Mouse (Mus musculus): ENCODE measurements around the gene Far2. TPM values are rescaled to one million over a fixed set of nuclear protein-coding genes. Genes with fewer than 3 reads are reported as not detected.

Far2 gene
- polyA plus RNA-seq, 2 experiments: 0.68 to 2.3 TPM

DNA sequence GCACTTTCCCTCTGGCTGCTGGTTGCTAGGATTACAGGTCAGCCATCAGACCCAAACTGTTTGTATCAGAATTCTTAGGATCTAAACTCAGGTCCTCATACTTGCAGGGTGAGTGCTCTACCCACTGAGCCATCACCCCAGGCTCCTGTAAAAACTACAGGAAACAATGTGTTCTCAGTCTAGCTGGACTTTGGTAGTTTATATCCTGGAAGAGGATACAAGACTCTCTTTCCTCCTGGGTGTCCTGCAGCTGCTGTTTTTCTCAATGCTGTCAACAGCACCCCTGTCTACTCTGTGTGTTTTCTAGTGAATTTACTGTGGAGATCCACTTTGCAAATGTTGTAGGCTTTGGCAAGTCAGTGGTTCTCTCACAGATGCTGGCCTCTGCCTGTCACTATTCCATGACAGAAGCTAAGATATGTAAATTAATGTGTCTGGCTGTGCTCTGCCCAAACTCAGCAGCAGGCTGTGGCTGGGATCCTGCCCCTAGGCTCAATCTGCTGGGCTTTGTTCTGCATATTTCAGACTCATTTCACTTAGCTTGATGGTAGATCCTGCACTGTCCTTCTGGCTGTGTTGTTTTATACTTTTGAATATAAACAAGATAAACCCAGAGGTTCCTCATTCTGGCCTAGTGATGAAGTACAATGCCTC lies 27.3 kb downstream of the Far2 start:
- no peak for DNase-seq (ENCODE audit: low spot score)
- Histone ChIP-seq H3K9me3 (ENCODE audit: control insufficient read depth, low read length) (no peaks in the 10 kb centered on the region), H3K4me1 (ENCODE audit: control insufficient read depth, insufficient read depth, low read length) (no peaks in the 10 kb centered on the region), H3K4me2 (replicated peaks; ENCODE audit: low read depth, low read length, severe bottlenecking) (no peak overlapping the region), H3K27me3 (ENCODE audit: control insufficient read depth, insufficient read depth, low read length) (no peaks in the 10 kb centered on the region), H3K9ac (ENCODE audit: low read depth, low read length, severe bottlenecking) (no peak overlapping the region), H3K36me3 (ENCODE audit: control insufficient read depth, insufficient read depth, low read length) (no peaks in the 10 kb centered on the region), H3K4me3 (replicated peaks; ENCODE audit: low read length) (no peak overlapping the region), H3K27ac (replicated peaks; ENCODE audit: low read depth, low read length) (no peak overlapping the region)
- TF ChIP-seq POLR2A (IDR thresholded peaks at IDR 0.05; ENCODE audit: borderline replicate concordance, extremely low read depth, insufficient read depth, insufficient read length): no peak
- no peak for ATAC-seq (ENCODE audit: low FRiP score, low read depth)

DNA sequence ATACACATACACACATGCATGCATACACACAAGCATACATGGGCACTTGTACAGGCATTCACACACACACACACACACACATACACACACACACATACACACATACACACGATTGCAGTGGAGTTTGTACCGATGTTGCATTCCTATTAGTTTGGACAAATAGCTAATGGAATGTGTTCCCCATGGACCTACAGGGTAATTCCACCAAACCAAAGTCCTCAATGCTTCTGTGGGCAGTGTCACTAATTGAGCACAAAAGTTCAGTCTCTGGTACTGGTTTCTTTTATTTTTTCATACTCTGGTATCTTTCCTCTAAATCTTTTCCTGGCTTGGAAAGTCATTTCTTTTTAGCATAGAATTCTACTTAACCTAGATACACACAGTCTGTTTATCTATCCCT lies 36.8 kb downstream of the Far2 start:
- no peaks in the 10 kb centered on the region for H3K9me3 ChIP-seq (ENCODE audit: control insufficient read depth, low read length)
- no peak for ATAC-seq (ENCODE audit: low FRiP score, low read depth)
- H3K4me3 ChIP-seq (replicated peaks; ENCODE audit: low read length): no peak overlapping the region
- H3K9ac ChIP-seq (ENCODE audit: low read depth, low read length, severe bottlenecking): no peak overlapping the region
- H3K36me3 ChIP-seq (ENCODE audit: control insufficient read depth, insufficient read depth, low read length): no peaks in the 10 kb centered on the region
- H3K4me1 ChIP-seq (ENCODE audit: control insufficient read depth, insufficient read depth, low read length): no peaks in the 10 kb centered on the region
- no peaks in the 10 kb centered on the region for H3K27me3 ChIP-seq (ENCODE audit: control insufficient read depth, insufficient read depth, low read length)
- H3K4me2 ChIP-seq (replicated peaks; ENCODE audit: low read depth, low read length, severe bottlenecking): no peak overlapping the region
- 96% methylated on average over 2 of the region's 2 CpGs for WGBS
- no peak for DNase-seq (ENCODE audit: low spot score)
- H3K27ac ChIP-seq (replicated peaks; ENCODE audit: low read depth, low read length): no peak overlapping the region
- TF ChIP-seq POLR2A (IDR thresholded peaks at IDR 0.05; ENCODE audit: borderline replicate concordance, extremely low read depth, insufficient read depth, insufficient read length): no peak

DNA sequence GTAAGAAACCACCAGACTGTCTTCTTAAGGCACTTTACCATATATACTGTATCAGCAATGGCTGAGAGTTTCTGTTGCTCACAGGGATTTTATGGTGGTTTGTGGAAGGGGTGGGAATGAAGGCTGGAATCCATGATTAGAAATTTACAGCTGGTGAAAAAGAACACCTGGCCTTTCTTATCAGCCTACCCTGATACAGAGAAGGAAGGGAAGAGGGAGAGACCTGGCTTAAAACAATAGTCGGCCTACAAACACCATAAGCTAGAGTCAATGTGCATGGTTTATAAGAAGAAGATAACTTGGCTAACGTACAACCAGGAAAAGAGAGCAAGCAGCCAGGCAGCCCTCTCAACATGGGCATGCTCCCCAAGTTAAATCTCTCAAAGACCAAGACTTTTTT lies 37.3 kb downstream of the Far2 start:
- H3K4me3 ChIP-seq (replicated peaks; ENCODE audit: low read length): no peak overlapping the region
- no peaks in the 10 kb centered on the region for H3K4me1 ChIP-seq (ENCODE audit: control insufficient read depth, insufficient read depth, low read length)
- 86% methylated on average over 2 of the region's 2 CpGs for WGBS
- no peaks in the 10 kb centered on the region for H3K36me3 ChIP-seq (ENCODE audit: control insufficient read depth, insufficient read depth, low read length)
- no peak for DNase-seq (ENCODE audit: low spot score)
- H3K27ac ChIP-seq (replicated peaks; ENCODE audit: low read depth, low read length): no peak overlapping the region
- H3K9ac ChIP-seq (ENCODE audit: low read depth, low read length, severe bottlenecking): no peak overlapping the region
- H3K27me3 ChIP-seq (ENCODE audit: control insufficient read depth, insufficient read depth, low read length): no peaks in the 10 kb centered on the region
- H3K9me3 ChIP-seq (ENCODE audit: control insufficient read depth, low read length): no peaks in the 10 kb centered on the region
- no peak for TF ChIP-seq POLR2A (IDR thresholded peaks at IDR 0.05; ENCODE audit: borderline replicate concordance, extremely low read depth, insufficient read depth, insufficient read length)
- no peak for ATAC-seq (ENCODE audit: low FRiP score, low read depth)
- H3K4me2 ChIP-seq (replicated peaks; ENCODE audit: low read depth, low read length, severe bottlenecking): no peak overlapping the region

DNA sequence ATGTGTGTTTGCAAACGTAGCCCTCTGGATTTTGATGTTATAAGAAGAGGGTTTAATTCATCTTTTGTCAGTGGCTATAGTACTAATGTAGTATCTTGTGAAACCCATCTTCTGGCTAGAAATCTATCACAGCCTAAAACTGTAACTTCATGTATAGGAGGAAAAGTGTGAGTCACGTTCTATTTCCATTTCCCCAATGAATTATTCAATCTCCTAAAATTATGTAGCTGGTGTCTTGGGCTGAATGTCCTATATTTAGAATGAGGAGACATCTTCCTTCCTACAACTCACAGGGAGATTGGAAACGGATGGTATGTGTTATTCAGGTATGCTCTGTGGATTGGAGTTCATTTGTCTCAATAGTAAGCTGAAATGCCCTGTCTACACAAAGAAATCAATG lies 50.0 kb downstream of the Far2 start:
- Histone ChIP-seq H3K27ac (replicated peaks; ENCODE audit: low read depth, low read length) (no peak overlapping the region), H3K9me3 (ENCODE audit: control insufficient read depth, low read length) (no peaks in the 10 kb centered on the region), H3K4me2 (replicated peaks; ENCODE audit: low read depth, low read length, severe bottlenecking) (no peak overlapping the region), H3K9ac (ENCODE audit: low read depth, low read length, severe bottlenecking) (no peak overlapping the region), H3K4me3 (replicated peaks; ENCODE audit: low read length) (no peak overlapping the region), H3K36me3 (ENCODE audit: control insufficient read depth, insufficient read depth, low read length) (no peaks in the 10 kb centered on the region), H3K4me1 (ENCODE audit: control insufficient read depth, insufficient read depth, low read length) (no peaks in the 10 kb centered on the region), H3K27me3 (ENCODE audit: control insufficient read depth, insufficient read depth, low read length) (no peaks in the 10 kb centered on the region)
- DNase-seq (ENCODE audit: low spot score): no peak
- ATAC-seq (ENCODE audit: low FRiP score, low read depth): no peak
- TF ChIP-seq POLR2A (IDR thresholded peaks at IDR 0.05; ENCODE audit: borderline replicate concordance, extremely low read depth, insufficient read depth, insufficient read length): no peak
- WGBS: 67% methylated on average over 3 of the region's 3 CpGs

DNA sequence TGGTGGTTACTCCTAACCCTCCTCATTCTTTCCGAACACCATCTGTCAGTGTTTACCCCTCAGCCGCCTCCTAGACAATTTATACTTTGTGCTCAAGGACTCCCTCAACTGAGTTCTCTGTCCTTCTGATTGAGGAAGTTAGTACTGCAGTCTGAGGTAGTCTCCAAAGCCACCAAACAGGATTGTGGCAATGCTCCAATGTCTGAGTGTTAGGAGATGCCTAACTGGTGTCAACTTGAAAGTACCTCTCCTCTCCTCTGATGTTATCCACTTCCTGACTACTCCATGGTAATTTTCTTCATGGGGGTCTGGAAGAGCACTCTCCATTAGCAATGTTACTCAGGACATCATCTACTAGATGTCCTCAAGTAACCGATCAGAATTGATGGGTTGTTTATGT lies 54.9 kb downstream of the Far2 start:
- 71% methylated on average over 3 of the region's 3 CpGs for whole genome bisulfite sequencing
- H3K4me2 ChIP-seq (replicated peaks; ENCODE audit: low read depth, low read length, severe bottlenecking): no peak overlapping the region
- no peak overlapping the region for H3K9ac ChIP-seq (ENCODE audit: low read depth, low read length, severe bottlenecking)
- no peak overlapping the region for H3K4me3 ChIP-seq (replicated peaks; ENCODE audit: low read length)
- DNase-seq (ENCODE audit: low spot score): no peak
- H3K4me1 ChIP-seq (ENCODE audit: control insufficient read depth, insufficient read depth, low read length): no peaks in the 10 kb centered on the region
- H3K27ac ChIP-seq (replicated peaks; ENCODE audit: low read depth, low read length): no peak overlapping the region
- TF ChIP-seq POLR2A (IDR thresholded peaks at IDR 0.05; ENCODE audit: borderline replicate concordance, extremely low read depth, insufficient read depth, insufficient read length): no peak
- ATAC-seq (ENCODE audit: low FRiP score, low read depth): no peak
- H3K9me3 ChIP-seq (ENCODE audit: control insufficient read depth, low read length): no peaks in the 10 kb centered on the region
- no peaks in the 10 kb centered on the region for H3K27me3 ChIP-seq (ENCODE audit: control insufficient read depth, insufficient read depth, low read length)
- no peaks in the 10 kb centered on the region for H3K36me3 ChIP-seq (ENCODE audit: control insufficient read depth, insufficient read depth, low read length)

DNA sequence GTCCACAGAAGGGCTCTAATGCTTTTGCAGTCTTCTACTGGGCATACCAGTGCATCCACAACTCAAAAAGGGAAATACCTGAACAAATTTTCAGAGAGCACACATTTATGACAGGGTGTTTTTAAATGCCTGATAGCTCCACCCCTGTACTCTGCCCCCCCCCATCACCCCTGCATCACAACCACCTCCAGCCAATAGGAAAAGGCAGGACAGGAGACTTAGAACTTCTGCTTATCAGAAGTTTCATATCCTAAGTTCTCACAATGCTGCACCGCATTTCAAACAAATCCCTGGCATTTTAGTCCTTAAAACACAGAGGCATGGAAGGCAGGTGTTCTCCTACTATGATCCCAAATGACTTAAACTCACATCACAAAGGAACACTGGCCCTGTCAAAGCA lies 55.4 kb downstream of the Far2 start:
- H3K9me3 ChIP-seq (ENCODE audit: control insufficient read depth, low read length): no peaks in the 10 kb centered on the region
- H3K4me3 ChIP-seq (replicated peaks; ENCODE audit: low read length): no peak overlapping the region
- H3K36me3 ChIP-seq (ENCODE audit: control insufficient read depth, insufficient read depth, low read length): no peaks in the 10 kb centered on the region
- H3K27me3 ChIP-seq (ENCODE audit: control insufficient read depth, insufficient read depth, low read length): no peaks in the 10 kb centered on the region
- WGBS: 92% methylated on average over 1 of the region's 1 CpGs
- no peaks in the 10 kb centered on the region for H3K4me1 ChIP-seq (ENCODE audit: control insufficient read depth, insufficient read depth, low read length)
- no peak overlapping the region for H3K27ac ChIP-seq (replicated peaks; ENCODE audit: low read depth, low read length)
- H3K4me2 ChIP-seq (replicated peaks; ENCODE audit: low read depth, low read length, severe bottlenecking): no peak overlapping the region
- ATAC-seq (ENCODE audit: low FRiP score, low read depth) (no peak), DNase-seq (ENCODE audit: low spot score) (no peak)
- H3K9ac ChIP-seq (ENCODE audit: low read depth, low read length, severe bottlenecking): no peak overlapping the region
- no peak for TF ChIP-seq POLR2A (IDR thresholded peaks at IDR 0.05; ENCODE audit: borderline replicate concordance, extremely low read depth, insufficient read depth, insufficient read length)
